Mouse (Mus musculus) kidney, embryonic 14.5 days (tissue): Measurements from ENCODE around the gene Arhgef25. TPM values are rescaled to one million over a fixed set of nuclear protein-coding genes. Genes with fewer than 3 reads are reported as not detected.
"Not testable (repeated sequence)": the region's sequence is repeated elsewhere in the genome, so short reads cannot be mapped to it uniquely, and the experiment has no call there.

ENCODE experiments used
- ATAC-seq: fragments of 200-750 bp; cut with Nextera tagmentation; 2 replicates; pipeline ENCODE4 v1.8.0; 2017; ENCODE audit warnings: moderate number of reproducible peaks, mild to moderate bottlenecking, moderate TSS enrichment, moderate library complexity; ENCODE audit not compliant: low FRiP score, low TSS enrichment
- H3K27ac ChIP-seq: fragments of 300-500 bp; sonication (generic); 2 replicates; pipeline ENCODE4 v1.5.1; 2014; ENCODE audit warnings: low read depth, mild to moderate bottlenecking, low read length, moderate library complexity, mixed read lengths
- H3K27me3 ChIP-seq: fragments of 300-500 bp; sonication (generic); 2 replicates; pipeline ENCODE4 v1.6.1; 2014; ENCODE audit warnings: mild to moderate bottlenecking, low read length; ENCODE audit not compliant: control insufficient read depth, insufficient read depth
- H3K36me3 ChIP-seq: fragments of 300-500 bp; sonication (generic); 2 replicates; pipeline ENCODE4 v1.6.1; 2014; ENCODE audit warnings: low read length, mixed read lengths; ENCODE audit not compliant: control insufficient read depth, insufficient read depth
- H3K4me1 ChIP-seq: fragments of 300-500 bp; sonication (generic); 2 replicates; pipeline ENCODE4 v1.6.1; 2014; ENCODE audit warnings: low read length, mixed read lengths; ENCODE audit not compliant: control insufficient read depth, insufficient read depth
- H3K4me2 ChIP-seq: fragments of 300-500 bp; sonication (generic); replicated peaks from 2 replicates; pipeline ENCODE4 v1.6.1; 2014; ENCODE audit warnings: low read depth, mild to moderate bottlenecking, low read length
- H3K4me3 ChIP-seq: fragments of 300-500 bp; sonication (generic); 2 replicates; pipeline ENCODE4 v1.5.1; 2014; ENCODE audit warnings: mild to moderate bottlenecking, low read length
- H3K9ac ChIP-seq: fragments of 300-500 bp; sonication (generic); 2 replicates; pipeline ENCODE4 v1.6.1; 2014; ENCODE audit warnings: low read depth, mild to moderate bottlenecking, low read length, moderate library complexity
- H3K9me3 ChIP-seq: fragments of 300-500 bp; sonication (generic); 2 replicates; pipeline ENCODE4 v1.6.1; 2016; ENCODE audit warnings: low read length; ENCODE audit not compliant: control insufficient read depth
- WGBS: fragments of 180-500 bp; shearing (Covaris S2); extraction: QIAGEN DNeasy Blood & Tissue Kit; methylation state at CpG from one replicate; pipeline ENCODE4 v1.1.7; 2014; 5-methylcytosine and 5-hydroxymethylcytosine counted together
- polyA plus RNA-seq: library from polyadenylated mRNA; unstranded; fragments of >200 nt; fragmentation: Nextera tagmentation; extraction: Ambion mirVana; gene quantifications from 2 replicates; pipeline ENCODE4 v1.2.1, GENCODE M21; 2014

The Arhgef25 gene
- polyA plus RNA-seq, 1 experiment from 2014 or later, result 32.9 TPM

GRCm38 (mm10) chr10:127160728-127161127 is 29.2 kb downstream of the Arhgef25 start:
- Histone ChIP-seq H3K9me3 (no peaks in the 10 kb centered on the region), H3K9ac (no peak overlapping the region), H3K36me3 (no peaks in the 10 kb centered on the region), H3K27ac (no peak overlapping the region), H3K4me3 (no peak overlapping the region), H3K4me2 (no peak overlapping the region), H3K27me3 (peaks cover 11% of the 10 kb centered on the region), H3K4me1 (0 out of 2 replicates have a peak, but pooled peaks cover 5% of the 10 kb centered on the region)
- no peak for ATAC-seq
- 72% methylated on average over 3 of the region's 3 CpGs for whole genome bisulfite sequencing

- no peak overlapping the region for H3K4me3 ChIP-seq
- H3K9ac ChIP-seq, result no peak overlapping the region
- 87% methylated on average over 9 of the region's 9 CpGs for WGBS
- no peaks in the 10 kb centered on the region for H3K9me3 ChIP-seq
- no peak overlapping the region for H3K27ac ChIP-seq
- no peak for ATAC-seq
- no peaks in the 10 kb centered on the region for H3K4me1 ChIP-seq
- H3K36me3 ChIP-seq, result no peaks in the 10 kb centered on the region
- peaks cover 4% of the 10 kb centered on the region for H3K27me3 ChIP-seq
- H3K4me2 ChIP-seq, result no peak overlapping the region
These were observed 29.8 kb downstream of the Arhgef25 start for GRCm38 (mm10) chr10:127160081-127160480.

GRCm38 (mm10) chr10:127158471-127158870 is 31.4 kb downstream of the Arhgef25 start:
- Histone ChIP-seq H3K9ac (no peak overlapping the region), H3K4me2 (no peak overlapping the region), H3K27ac (no peak overlapping the region), H3K27me3 (no peaks in the 10 kb centered on the region; the same call in 1 of the 2 replicates), H3K36me3 (no peaks in the 10 kb centered on the region), H3K4me3 (no peak overlapping the region), H3K4me1 (no peaks in the 10 kb centered on the region), H3K9me3 (no peaks in the 10 kb centered on the region)
- WGBS, result 78% methylated on average over 3 of the region's 3 CpGs
- ATAC-seq, result no peak

- no peaks in the 10 kb centered on the region for H3K36me3 ChIP-seq
- no peak for ATAC-seq
- WGBS, result 67% methylated on average over 1 of the region's 1 CpGs
These were observed 33.4 kb downstream of the Arhgef25 start for GRCm38 (mm10) chr10:127156511-127156910.

GRCm38 (mm10) chr10:127156089-127156488 is 33.8 kb downstream of the Arhgef25 start:
- 0 out of 2 replicates have a peak overlapping the region, but pooled peaks have one; percentile 30 for H3K27ac ChIP-seq
- H3K4me2 ChIP-seq, result no peak overlapping the region
- H3K9me3 ChIP-seq, result no peaks in the 10 kb centered on the region
- no peaks in the 10 kb centered on the region for H3K27me3 ChIP-seq
- no peaks in the 10 kb centered on the region for H3K4me1 ChIP-seq
- no peak overlapping the region for H3K9ac ChIP-seq
- H3K4me3 ChIP-seq, result no peak overlapping the region
- no peaks in the 10 kb centered on the region for H3K36me3 ChIP-seq
- WGBS, result 68% methylated on average over 1 of the region's 1 CpGs
- no peak for ATAC-seq

More at GRCm38 (mm10) chr10:127156511-127156910, 33.4 kb downstream of the Arhgef25 start:
- H3K4me1 ChIP-seq, result no peaks in the 10 kb centered on the region
- H3K4me2 ChIP-seq, result no peak overlapping the region
- H3K9me3 ChIP-seq, result no peaks in the 10 kb centered on the region
- H3K9ac ChIP-seq, result no peak overlapping the region
- no peak overlapping the region for H3K4me3 ChIP-seq
- H3K27ac ChIP-seq, result no peak overlapping the region
- H3K27me3 ChIP-seq, result no peaks in the 10 kb centered on the region

- Histone ChIP-seq H3K4me2 (no peak overlapping the region), H3K27me3 (no peaks in the 10 kb centered on the region), H3K4me1 (no peaks in the 10 kb centered on the region), H3K27ac (peak overlapping the region; percentile 71; the same call in 1 of the 2 replicates), H3K9ac (no peak overlapping the region), H3K36me3 (no peaks in the 10 kb centered on the region), H3K4me3 (no peak overlapping the region), H3K9me3 (no peaks in the 10 kb centered on the region)
- ATAC-seq, result peak; percentile 51; the same call in 1 of the 2 replicates
- WGBS, result 68% methylated on average over 5 of the region's 5 CpGs
These were observed 35.2 kb downstream of the Arhgef25 start for GRCm38 (mm10) chr10:127154652-127155051.

- Histone ChIP-seq H3K4me1 (no peaks in the 10 kb centered on the region), H3K9me3 (no peaks in the 10 kb centered on the region), H3K27me3 (no peaks in the 10 kb centered on the region), H3K27ac (peak overlapping the region; percentile 71; the same call in 1 of the 2 replicates), H3K4me2 (no peak overlapping the region), H3K4me3 (no peak overlapping the region), H3K9ac (no peak overlapping the region), H3K36me3 (no peaks in the 10 kb centered on the region)
- no peak for ATAC-seq
- 67% methylated on average over 2 of the region's 2 CpGs for WGBS
These were observed 35.6 kb downstream of the Arhgef25 start for GRCm38 (mm10) chr10:127154241-127154640.

- Histone ChIP-seq H3K4me3 (no peak overlapping the region), H3K4me1 (no peaks in the 10 kb centered on the region), H3K27me3 (no peaks in the 10 kb centered on the region), H3K27ac (no peak overlapping the region), H3K9me3 (no peaks in the 10 kb centered on the region), H3K9ac (no peak overlapping the region), H3K36me3 (no peaks in the 10 kb centered on the region), H3K4me2 (no peak overlapping the region)
- 92% methylated on average over 7 of the region's 7 CpGs for WGBS
- no peak for ATAC-seq
These were observed 36.6 kb downstream of the Arhgef25 start for GRCm38 (mm10) chr10:127153323-127153722.

GRCm38 (mm10) chr10:127152556-127152955 is 37.3 kb downstream of the Arhgef25 start:
- H3K27ac ChIP-seq, H3K9ac ChIP-seq, H3K4me1 ChIP-seq, H3K9me3 ChIP-seq, ATAC-seq, H3K27me3 ChIP-seq, H3K4me2 ChIP-seq, H3K36me3 ChIP-seq, H3K4me3 ChIP-seq: not testable (repeated sequence)
- 87% methylated on average over 10 of the region's 10 CpGs for WGBS
